Mouse (Mus musculus): ENCODE measurements around the gene Gmppb.
"Not testable (repeated sequence)": the region's sequence is repeated elsewhere in the genome, so short reads cannot be mapped to it uniquely, and the experiment has no call there.

Gene Gmppb

DNA sequence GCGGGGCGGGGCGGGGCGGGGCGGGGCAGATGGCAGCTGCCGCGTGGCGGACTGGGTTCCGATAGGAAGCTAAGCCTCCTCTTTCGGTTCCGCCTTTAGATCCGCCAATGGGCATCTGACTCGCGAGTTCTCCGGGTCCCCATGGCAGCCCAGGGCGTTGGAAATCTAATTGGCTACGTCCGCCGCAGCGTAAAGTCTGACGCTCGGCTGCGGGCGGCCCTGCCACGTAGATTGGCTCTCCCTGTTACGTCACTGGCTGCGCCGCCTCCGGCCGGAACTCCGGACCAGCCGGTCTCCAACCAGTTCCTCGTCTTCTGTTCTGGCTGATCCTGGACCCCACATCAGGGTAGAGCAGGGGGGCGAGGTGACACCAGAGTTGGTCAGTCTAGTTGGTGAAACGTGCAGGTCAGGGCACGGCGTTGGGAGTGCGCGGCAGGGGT lies at the start of gene Gmppb:
Gene Gmppb, plus strand, starts transcription at position 227 of the 440 bp plus-strand sequence.
- peak; percentile 95 for DNase-seq (ENCODE audit: low read depth, low spot score)

GRCm38 (mm10) chr9:108001922-108002770 lies 46.9 kb upstream of the Gmppb start, which contains the start of gene Ip6k1:
TSS of gene Ip6k1 (plus strand) at chr9:108002501.
- peak; percentile 100 for DNase-seq (ENCODE audit: low read depth, low spot score)

GRCm38 (mm10) chr9:108002778-108003530 lies 46.1 kb upstream of the Gmppb start:
- no peak for DNase-seq (ENCODE audit: low read depth, low spot score)

GRCm38 (mm10) chr9:108003531-108003890 lies 45.5 kb upstream of the Gmppb start:
- DNase-seq (ENCODE audit: low read depth, low spot score) = no peak

GRCm38 (mm10) chr9:108008041-108008440 lies 41.0 kb upstream of the Gmppb start:
- no peak for DNase-seq (ENCODE audit: low read depth, low spot score)

DNA sequence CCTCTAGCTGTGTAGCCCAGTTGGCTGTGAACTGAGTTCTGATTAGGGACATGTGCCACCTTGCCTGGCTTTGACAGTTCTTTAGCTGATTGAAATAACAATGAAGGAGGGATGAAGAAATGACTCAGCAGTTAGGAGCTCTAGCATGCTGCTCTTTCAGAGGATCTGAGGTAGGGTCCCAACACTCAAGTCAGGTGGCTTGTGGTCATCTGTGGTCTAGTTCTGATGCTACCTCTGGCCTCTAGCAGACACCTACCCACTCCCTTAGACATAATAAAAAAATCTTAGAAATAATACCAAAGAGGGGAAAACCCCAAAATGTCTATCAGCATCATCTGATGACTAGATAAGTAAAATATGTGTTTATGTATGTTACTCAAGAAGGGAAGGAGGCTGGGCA lies 38.7 kb upstream of the Gmppb start:
- no peak for DNase-seq (ENCODE audit: low read depth, low spot score)

DNA sequence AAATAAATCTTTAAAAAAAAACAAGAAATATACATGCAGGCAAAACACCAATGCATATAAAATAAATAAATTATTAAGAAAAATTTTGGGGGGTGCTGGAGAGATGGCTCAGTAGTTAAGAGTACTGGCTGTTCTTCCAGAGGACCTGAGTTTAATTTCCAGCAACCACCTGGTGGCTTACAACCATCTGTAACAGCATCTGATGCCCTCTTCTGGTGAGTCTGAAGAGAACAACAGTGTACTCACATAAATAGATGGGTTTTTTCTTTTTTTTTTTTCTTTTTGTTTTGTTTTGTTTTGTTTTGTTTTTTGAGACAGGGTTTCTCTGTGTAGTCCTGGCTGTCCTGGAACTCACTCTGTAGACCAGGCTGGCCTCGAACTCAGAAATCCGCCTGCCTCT lies 35.5 kb upstream of the Gmppb start:
- not testable (repeated sequence) for DNase-seq (ENCODE audit: low read depth, low spot score)

DNA sequence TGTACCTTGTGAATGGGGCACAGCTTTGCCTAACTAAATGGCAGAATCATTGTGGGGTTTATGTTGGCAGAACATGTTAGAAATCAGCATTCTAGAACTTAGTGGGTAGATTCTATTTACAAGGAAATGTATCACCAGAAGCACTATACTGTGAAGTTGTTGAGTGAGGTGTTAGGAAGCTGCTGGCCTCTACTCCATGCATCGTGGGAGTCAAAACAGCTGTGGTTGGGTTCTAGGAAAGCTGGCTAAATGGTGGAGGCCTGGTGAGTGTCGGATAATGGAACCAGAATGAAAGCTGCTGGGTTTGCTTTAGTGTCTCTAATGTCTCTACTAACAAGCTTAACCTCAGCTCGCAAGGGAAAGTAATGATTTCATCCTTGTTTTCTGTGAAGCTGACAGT lies 31.9 kb upstream of the Gmppb start:
- DNase-seq (ENCODE audit: low read depth, low spot score) = no peak

DNA sequence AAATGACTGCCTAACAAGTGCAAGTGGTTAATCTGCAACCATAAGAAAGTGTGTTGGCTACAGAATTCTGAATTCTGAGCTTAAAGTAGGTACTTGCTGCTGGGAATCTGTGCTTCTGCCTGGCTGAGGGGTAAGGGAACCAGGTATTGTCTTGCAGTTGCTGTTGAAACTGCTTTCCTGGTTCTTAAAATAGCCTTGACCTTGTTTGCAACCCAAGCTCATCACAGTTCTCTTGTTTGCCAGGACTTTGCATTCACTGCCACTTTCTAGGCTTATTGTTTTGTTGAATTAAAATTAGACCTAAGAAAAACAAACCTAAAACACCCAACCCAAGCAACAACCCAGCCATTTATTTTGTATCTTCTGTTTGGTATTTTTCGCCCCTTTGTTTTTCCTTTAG lies 28.3 kb upstream of the Gmppb start:
- DNase-seq (ENCODE audit: low read depth, low spot score) = no peak

DNA sequence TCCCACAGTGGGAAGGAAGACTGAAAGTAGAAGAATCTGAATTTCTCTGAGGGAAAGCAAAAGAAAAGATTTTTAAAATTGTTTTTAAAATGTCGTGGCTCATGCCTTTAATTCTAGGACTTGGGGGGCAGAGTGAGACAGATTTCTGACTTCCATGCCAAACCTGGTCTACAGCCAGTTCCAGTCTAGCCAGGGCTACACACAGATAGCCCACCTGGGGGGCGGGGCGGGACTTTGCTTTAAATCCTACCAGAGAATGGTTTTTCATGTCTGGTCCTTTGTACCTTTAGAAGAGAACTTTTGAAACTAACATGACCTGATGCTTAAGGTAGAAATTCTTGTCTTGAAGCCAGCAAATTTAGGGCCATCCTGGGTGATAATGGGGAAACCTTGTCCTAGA lies 25.8 kb upstream of the Gmppb start:
- DNase-seq (ENCODE audit: low read depth, low spot score) = no peak

- no peak for DNase-seq (ENCODE audit: low read depth, low spot score)
These were observed 22.5 kb upstream of the Gmppb start for GRCm38 (mm10) chr9:108026584-108026983.

DNA sequence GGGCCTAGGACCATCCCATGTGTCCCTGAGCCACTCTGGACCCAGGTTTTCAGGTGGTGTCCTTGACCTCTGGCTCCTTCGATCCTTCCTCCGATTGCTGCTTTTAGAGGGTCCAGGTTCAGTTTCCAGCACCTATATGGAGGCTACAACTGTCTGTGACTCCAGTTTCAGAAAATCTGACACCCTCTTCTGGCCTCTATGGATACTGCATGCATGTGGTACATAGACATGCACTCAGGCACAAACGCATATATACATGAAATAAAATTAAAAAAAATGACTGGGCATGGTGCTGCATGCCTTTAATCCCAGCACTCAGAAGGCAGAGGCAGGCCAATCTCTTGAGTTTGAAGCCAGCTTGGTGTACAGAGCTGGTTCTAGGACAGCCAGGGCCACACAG lies 21.2 kb upstream of the Gmppb start:
- DNase-seq (ENCODE audit: low read depth, low spot score) = no peak

DNA sequence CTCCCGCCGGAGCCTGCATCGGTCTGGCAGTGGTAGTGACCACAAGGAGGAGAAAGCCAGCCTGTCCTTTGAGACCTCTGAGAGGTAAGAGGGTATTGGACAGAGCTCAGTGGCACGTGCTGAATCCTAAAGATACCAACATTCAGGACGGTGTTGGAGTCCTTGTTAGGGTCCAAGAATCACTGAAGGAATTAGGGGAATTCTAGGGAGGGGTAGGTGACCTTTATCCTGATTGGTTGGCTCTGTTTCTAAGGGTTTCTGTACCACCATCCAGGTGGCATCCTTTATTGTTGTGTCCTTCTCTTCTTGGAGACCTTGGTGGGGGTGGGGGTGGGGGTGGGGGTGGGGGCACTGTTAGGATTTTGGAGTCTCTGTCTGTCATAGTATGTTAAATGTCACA lies 16.9 kb upstream of the Gmppb start:
- no peak for DNase-seq (ENCODE audit: low read depth, low spot score)

DNA sequence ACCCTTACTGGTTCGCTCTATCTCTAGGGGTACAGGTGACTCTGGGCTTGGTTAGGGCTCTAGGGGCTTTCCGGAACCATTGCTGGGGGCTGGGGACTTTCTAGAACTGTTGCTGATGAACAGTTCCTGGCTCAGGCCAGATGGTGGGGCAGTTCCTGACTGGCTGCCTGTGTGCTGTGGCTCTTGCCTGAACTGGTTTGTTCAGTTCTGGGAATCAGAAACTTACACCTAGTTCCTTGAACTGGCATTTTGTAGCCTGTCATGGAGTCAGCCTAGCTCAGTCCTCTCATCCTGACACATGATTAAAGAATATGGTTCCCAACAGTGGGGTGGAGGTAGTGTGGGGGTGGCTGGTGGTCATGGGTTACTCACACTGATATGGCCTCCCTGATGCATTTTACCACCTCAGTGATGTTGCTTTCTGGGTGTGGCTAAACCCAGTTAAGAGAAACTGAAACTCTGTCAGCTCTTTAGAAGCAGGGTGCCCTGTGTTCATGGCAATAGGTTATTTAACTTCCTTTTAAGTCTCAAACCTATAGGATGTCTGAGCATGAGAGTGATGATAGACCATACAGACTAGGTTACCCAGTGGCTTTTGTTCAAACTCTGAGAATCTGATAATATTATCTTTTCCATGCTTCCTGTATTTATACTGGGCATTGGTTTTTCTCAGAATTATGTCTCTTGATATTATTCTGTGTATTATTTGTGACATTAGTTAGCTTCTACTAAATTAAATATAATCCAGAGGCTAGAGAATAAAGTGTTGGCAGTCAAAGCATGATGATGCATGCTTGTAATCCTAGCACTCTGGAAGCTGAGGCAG lies 13.5 kb upstream of the Gmppb start:
- DNase-seq (ENCODE audit: low read depth, low spot score) = no peak

DNA sequence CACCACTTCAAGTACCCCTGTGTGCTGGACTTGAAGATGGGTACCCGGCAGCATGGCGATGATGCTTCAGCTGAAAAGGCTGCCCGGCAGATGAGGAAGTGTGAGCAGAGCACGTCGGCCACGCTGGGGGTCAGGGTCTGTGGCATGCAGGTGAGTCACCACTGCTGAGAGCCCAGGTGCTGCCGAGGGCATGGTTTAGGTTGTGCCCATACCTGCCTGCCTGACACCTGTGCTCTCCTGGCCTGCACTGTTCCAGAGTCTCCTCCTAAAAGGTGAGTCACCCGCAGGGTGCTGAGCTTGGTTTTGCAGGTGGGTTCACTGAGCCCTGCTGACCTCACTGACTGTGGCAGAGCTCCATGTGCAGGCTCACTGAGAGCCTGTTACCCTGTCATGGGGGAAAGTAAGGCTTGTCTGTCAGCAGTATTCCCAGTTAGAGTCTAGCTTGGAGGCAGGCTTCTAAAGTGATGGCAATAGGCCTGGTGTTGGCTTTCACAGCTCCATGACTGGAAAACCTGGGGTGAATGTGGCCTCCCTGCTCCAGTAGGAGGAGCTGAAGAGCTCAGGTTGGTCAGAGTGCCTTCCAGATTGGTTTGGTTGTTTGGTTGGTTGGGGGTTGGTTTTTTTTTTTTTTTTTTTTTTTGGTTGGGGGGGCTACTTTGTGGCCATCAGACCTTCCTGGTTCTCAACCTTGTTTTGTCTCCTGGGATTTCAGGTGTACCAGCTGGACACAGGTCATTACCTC lies 4.1 kb upstream of the Gmppb start:
- DNase-seq (ENCODE audit: low read depth, low spot score) = no peak

DNA sequence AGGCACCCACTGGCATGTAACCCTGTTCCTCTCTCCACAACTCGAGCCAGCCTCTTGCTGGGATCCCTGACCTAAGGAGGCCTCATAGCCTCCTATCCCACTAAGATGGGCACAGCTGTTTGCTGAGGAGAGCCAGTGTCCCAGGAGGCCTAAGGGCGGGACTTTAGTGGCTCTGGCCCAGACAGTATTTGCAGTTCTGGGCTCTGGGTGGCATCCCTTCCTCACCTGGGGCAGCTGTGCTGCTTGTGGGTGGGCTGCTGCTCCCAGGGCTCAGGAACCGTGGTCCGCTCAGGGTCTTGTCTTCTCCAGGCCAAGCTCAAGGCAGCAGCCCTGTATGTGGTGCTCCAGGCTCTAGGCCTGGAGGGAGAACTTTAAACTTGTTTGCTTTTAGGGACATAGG lies 2.5 kb upstream of the Gmppb start:
- no peak for DNase-seq (ENCODE audit: low read depth, low spot score)

GRCm38 (mm10) chr9:108047601-108048565 lies 1.2 kb upstream of the Gmppb start:
- DNase-seq (ENCODE audit: low read depth, low spot score) = no peak

DNA sequence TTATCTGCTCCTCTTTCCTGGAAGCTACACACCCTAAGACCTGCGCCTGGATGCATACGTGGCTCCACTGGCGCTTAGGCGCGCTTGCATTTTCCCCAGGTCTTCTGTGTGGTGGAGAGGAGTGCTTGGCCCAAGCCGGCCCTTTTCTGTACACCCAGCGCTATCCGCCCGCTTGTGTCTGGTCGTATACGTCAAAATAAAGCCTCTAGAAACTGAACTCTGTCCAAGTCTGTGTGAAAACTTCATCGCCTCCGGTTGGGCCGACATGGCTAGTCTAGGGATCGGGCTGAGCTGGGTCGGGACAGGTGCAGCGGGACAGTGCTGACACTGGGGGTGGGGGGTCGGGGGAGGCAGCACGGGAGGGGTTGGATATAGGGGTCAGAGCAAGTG lies 481 bp upstream of the Gmppb start:
- DNase-seq (ENCODE audit: low read depth, low spot score) = no peak

DNA sequence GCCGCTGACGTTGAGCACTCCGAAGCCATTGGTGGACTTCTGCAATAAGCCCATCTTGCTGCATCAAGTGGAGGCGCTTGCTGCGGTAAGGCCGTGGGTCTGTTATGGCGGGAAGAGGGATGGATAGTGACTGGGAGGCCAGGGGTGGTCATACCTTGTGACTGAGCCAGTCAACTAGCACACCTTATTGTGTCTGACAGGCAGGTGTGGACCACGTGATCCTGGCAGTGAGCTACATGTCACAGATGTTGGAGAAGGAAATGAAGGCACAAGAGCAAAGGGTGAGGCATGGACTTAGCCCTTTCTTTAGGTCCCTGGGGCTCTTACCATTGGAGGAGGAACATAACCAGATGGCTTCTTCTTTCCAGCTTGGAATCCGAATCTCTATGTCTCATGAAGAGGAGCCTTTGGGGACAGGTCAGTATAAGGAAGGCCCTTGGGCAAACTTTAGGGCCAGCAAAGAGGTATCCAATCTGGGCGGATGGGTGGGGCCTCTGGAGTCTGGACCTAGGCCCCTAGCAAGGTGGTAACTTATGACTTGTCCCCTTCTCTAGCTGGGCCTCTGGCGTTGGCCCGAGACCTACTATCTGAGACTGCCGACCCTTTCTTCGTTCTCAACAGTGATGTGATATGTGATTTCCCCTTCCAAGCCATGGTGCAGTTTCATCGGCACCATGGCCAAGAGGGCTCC lies 664 bp downstream of the Gmppb start:
- no peak for DNase-seq (ENCODE audit: low read depth, low spot score)

All from brain, embryonic 18.5 days (tissue).